Mouse (Mus musculus) embryonic facial prominence, embryonic 12.5 days (tissue): ENCODE results near the gene C130050O18Rik. TPM values are rescaled to one million over a fixed set of nuclear protein-coding genes. Genes with fewer than 3 reads are reported as not detected.

ENCODE experiments used
- ATAC-seq: fragments of 200-750 bp; cut with Nextera tagmentation; 2 replicates; pipeline ENCODE4 v1.8.0; 2017; ENCODE audit not compliant: insufficient number of reproducible peaks, insufficient read depth, low FRiP score, low TSS enrichment
- H3K27ac ChIP-seq: fragments of 300-500 bp; sonication (generic); 2 replicates; pipeline ENCODE4 v1.5.1; 2016; ENCODE audit warnings: mild to moderate bottlenecking
- H3K27me3 ChIP-seq: fragments of 300-500 bp; sonication (generic); 2 replicates; pipeline ENCODE4 v1.6.1; 2016; ENCODE audit warnings: mild to moderate bottlenecking, moderate library complexity
- H3K36me3 ChIP-seq: fragments of 300-500 bp; sonication (generic); 2 replicates; pipeline ENCODE4 v1.6.1; 2016; ENCODE audit warnings: mild to moderate bottlenecking
- H3K4me1 ChIP-seq: fragments of 300-500 bp; sonication (generic); 2 replicates; pipeline ENCODE4 v1.6.1; 2016
- H3K4me2 ChIP-seq: fragments of 300-500 bp; sonication (generic); replicated peaks from 2 replicates; pipeline ENCODE4 v1.6.1; 2016; ENCODE audit warnings: mild to moderate bottlenecking, moderate library complexity
- H3K4me3 ChIP-seq: fragments of 300-500 bp; sonication (generic); 2 replicates; pipeline ENCODE4 v1.5.1; 2016; ENCODE audit warnings: mild to moderate bottlenecking
- H3K9ac ChIP-seq: fragments of 300-500 bp; sonication (generic); 2 replicates; pipeline ENCODE4 v1.6.1; 2016; ENCODE audit warnings: mild to moderate bottlenecking, moderate library complexity
- H3K9me3 ChIP-seq: fragments of 300-500 bp; sonication (generic); 2 replicates; pipeline ENCODE4 v1.6.1; 2016; ENCODE audit warnings: mild to moderate bottlenecking, moderate library complexity
- WGBS: fragments of 180-500 bp; shearing (Covaris S2); methylation state at CpG from one replicate; pipeline ENCODE4 v1.1.7; 2016; 5-methylcytosine and 5-hydroxymethylcytosine counted together
- polyA plus RNA-seq: library from polyadenylated mRNA; unstranded; fragments of >200 nt; fragmentation: Nextera tagmentation; extraction: Ambion mirVana; gene quantifications from 2 replicates; pipeline ENCODE4 v1.2.1, GENCODE M21; 2016

Gene C130050O18Rik
- polyA plus RNA-seq = 0.77 and 1.2 TPM in 2 replicates

GRCm38 (mm10) chr5:139404801-139405401 lies at the start of gene C130050O18Rik:
Gene C130050O18Rik, plus strand, starts transcription at chr5:139405280.
- no peak within 1 kb of the TSS for H3K4me2 ChIP-seq
- ATAC-seq = no peak
- H3K9ac ChIP-seq = no peak within 1 kb of the TSS
- H3K36me3 ChIP-seq = no peaks in the 10 kb centered on the region
- 75% methylated on average over 6 of the region's 6 CpGs for WGBS
- H3K27me3 ChIP-seq = no peaks in the 10 kb centered on the region
- H3K4me3 ChIP-seq = no peak within 1 kb of the TSS
- H3K27ac ChIP-seq = peak within 1 kb of the TSS; percentile 5; the same call in 1 of the 2 replicates
- no peaks in the 10 kb centered on the region for H3K9me3 ChIP-seq
- peaks cover 25% of the 10 kb centered on the region; the same call in 1 of the 2 replicates for H3K4me1 ChIP-seq

- Histone ChIP-seq H3K27me3 (no peaks in the 10 kb centered on the region), H3K36me3 (no peaks in the 10 kb centered on the region), H3K9me3 (no peaks in the 10 kb centered on the region), H3K9ac (no peak overlapping the region), H3K4me2 (no peak overlapping the region), H3K4me3 (no peak overlapping the region), H3K4me1 (0 out of 2 replicates have a peak, but pooled peaks cover 11% of the 10 kb centered on the region), H3K27ac (no peak overlapping the region)
- WGBS = 76% methylated on average over 2 of the region's 2 CpGs
- ATAC-seq = no peak
These were observed 46.4 kb upstream of the C130050O18Rik start for GRCm38 (mm10) chr5:139358653-139359052.

DNA sequence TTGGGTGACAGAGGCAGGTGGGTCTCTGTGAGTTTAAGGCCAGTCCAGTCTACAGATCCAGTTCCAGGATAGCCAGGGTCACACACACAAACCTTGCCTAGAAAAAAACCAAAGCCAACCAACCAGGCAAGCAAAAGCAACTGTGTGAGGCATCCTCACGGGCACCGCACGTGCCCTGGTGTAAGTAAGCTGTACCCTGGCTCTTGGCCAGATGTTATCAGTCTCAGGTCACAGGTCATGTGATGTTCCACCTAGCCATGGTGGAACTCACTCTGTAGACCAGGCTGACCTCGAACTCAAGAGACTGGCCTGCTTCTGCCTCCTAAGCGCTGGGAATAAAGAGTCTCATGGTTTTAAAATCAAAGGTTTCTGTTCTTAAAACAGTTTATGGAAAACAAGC lies 45.8 kb upstream of the C130050O18Rik start:
- Histone ChIP-seq H3K9me3 (no peaks in the 10 kb centered on the region), H3K4me1 (peaks cover 12% of the 10 kb centered on the region), H3K36me3 (no peaks in the 10 kb centered on the region), H3K4me2 (no peak overlapping the region), H3K27me3 (no peaks in the 10 kb centered on the region), H3K27ac (no peak overlapping the region), H3K9ac (no peak overlapping the region), H3K4me3 (no peak overlapping the region)
- WGBS = 94% methylated on average over 5 of the region's 5 CpGs
- ATAC-seq = no peak

DNA sequence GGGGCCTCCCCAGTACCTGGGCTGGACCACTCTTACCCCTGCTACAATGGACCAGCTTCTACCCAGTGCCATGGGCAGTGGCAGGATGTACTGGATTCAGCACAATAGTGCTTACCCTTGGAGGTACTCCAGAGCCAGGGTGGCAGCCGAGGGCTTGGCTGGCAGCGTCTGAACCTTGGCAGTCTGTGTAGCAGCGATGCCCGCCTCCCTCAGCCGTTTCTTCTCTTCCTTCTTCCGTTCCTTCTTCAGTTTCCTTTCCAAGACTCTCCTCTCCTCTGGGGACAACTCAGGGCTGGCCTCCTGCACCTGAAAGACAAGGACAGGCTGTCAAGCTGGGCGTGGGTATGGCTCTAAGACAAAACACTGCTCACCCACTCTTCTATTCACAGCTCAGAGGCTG lies 41.2 kb upstream of the C130050O18Rik start:
- peaks cover 21% of the 10 kb centered on the region for H3K4me1 ChIP-seq
- H3K9me3 ChIP-seq = no peaks in the 10 kb centered on the region
- H3K27ac ChIP-seq = no peak overlapping the region
- H3K27me3 ChIP-seq = no peaks in the 10 kb centered on the region
- 64% methylated on average over 7 of the region's 7 CpGs for WGBS
- no peaks in the 10 kb centered on the region for H3K36me3 ChIP-seq
- ATAC-seq = no peak
- no peak overlapping the region for H3K9ac ChIP-seq
- no peak overlapping the region for H3K4me2 ChIP-seq
- no peak overlapping the region for H3K4me3 ChIP-seq

DNA sequence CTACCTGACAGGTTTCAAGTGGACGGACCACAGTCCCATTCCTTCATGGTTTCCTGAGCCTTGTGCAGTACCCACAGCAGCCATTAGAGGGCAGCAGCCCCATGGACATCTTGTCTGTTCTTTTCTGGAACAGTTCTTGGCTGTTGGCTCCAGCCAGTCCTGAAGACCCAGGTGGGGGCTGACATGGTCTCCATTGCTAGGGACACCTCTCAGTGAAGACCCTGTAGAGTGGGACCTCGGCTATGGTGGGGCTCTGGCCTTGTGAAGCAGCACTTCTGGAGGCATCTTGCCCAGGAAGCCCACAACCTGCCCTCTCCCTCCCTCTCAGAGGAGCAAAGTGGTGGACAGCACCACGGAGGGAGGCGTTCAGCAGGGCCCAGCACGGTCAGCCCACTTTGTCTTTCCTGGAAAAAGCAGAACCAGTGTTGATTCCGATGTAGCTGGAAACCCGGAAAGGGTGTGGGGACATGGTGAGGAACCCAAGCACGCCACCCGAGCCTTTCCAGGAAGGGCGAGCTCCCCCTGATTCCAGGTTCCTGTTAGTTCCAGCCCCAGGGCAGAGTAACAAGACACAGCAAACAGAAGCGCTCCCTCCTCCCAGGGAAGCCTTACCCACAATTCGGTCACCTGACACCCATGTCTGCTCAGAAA lies 40.7 kb upstream of the C130050O18Rik start:
- 0 out of 2 replicates have a peak, but pooled peaks have one; percentile 18 for ATAC-seq
- 16% methylated on average over 12 of the region's 12 CpGs for WGBS
- no peaks in the 10 kb centered on the region for H3K36me3 ChIP-seq
- H3K9ac ChIP-seq = no peak overlapping the region; the same call in 1 of the 2 replicates
- H3K4me1 ChIP-seq = peaks cover 21% of the 10 kb centered on the region
- H3K4me3 ChIP-seq = no peak overlapping the region
- no peaks in the 10 kb centered on the region for H3K27me3 ChIP-seq
- peak overlapping the region; percentile 20 for H3K4me2 ChIP-seq
- H3K9me3 ChIP-seq = no peaks in the 10 kb centered on the region
- H3K27ac ChIP-seq = peak overlapping the region; percentile 71

- peaks cover 21% of the 10 kb centered on the region for H3K4me1 ChIP-seq
- no peaks in the 10 kb centered on the region for H3K27me3 ChIP-seq
- H3K4me2 ChIP-seq = peak overlapping the region; percentile 20
- WGBS = 16% methylated on average over 5 of the region's 5 CpGs
- no peaks in the 10 kb centered on the region for H3K36me3 ChIP-seq
- H3K9me3 ChIP-seq = no peaks in the 10 kb centered on the region
- ATAC-seq = no peak
- peak overlapping the region; percentile 71 for H3K27ac ChIP-seq
- H3K4me3 ChIP-seq = no peak overlapping the region
- no peak overlapping the region; the same call in 1 of the 2 replicates for H3K9ac ChIP-seq
These were observed 40.0 kb upstream of the C130050O18Rik start for GRCm38 (mm10) chr5:139364911-139365571.

DNA sequence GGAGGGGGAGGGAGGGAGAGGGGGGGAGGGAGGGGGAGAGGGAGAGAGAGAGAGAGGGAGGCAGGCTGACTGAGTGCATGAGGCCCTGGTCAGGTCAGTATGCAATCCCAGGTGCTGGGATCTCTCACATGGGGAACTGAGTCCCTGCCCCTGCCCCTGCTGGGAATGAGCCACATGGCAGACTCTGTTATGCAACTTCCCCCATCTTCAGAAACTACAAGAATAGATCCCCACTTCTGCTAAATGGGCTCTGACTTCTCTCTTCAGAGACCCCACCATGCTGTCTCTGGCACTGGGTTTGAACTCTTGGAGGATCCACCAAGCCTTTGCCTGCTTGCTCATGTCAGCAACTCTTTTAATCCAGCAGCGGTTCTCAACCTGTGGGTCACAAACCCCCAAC lies 39.3 kb upstream of the C130050O18Rik start:
- H3K9ac ChIP-seq = no peak overlapping the region
- H3K4me1 ChIP-seq = peaks cover 25% of the 10 kb centered on the region
- H3K27me3 ChIP-seq = no peaks in the 10 kb centered on the region
- no peak overlapping the region for H3K4me2 ChIP-seq
- H3K36me3 ChIP-seq = no peaks in the 10 kb centered on the region
- no peak overlapping the region for H3K4me3 ChIP-seq
- H3K27ac ChIP-seq = no peak overlapping the region
- WGBS = 96% methylated on average over 1 of the region's 1 CpGs
- ATAC-seq = no peak
- no peaks in the 10 kb centered on the region for H3K9me3 ChIP-seq

- H3K4me1 ChIP-seq = peaks cover 28% of the 10 kb centered on the region
- no peaks in the 10 kb centered on the region for H3K9me3 ChIP-seq
- WGBS = 63% methylated on average over 11 of the region's 11 CpGs
- no peak overlapping the region for H3K4me3 ChIP-seq
- no peak overlapping the region for H3K9ac ChIP-seq
- H3K4me2 ChIP-seq = no peak overlapping the region
- ATAC-seq = no peak
- no peaks in the 10 kb centered on the region for H3K27me3 ChIP-seq
- H3K27ac ChIP-seq = no peak overlapping the region
- no peaks in the 10 kb centered on the region for H3K36me3 ChIP-seq
These were observed 38.6 kb upstream of the C130050O18Rik start for GRCm38 (mm10) chr5:139366484-139366883.

- no peaks in the 10 kb centered on the region for H3K9me3 ChIP-seq
- no peak overlapping the region for H3K27ac ChIP-seq
- WGBS = 84% methylated on average over 4 of the region's 4 CpGs
- H3K4me1 ChIP-seq = peaks cover 31% of the 10 kb centered on the region
- no peaks in the 10 kb centered on the region for H3K36me3 ChIP-seq
- no peak overlapping the region for H3K4me2 ChIP-seq
- H3K27me3 ChIP-seq = no peaks in the 10 kb centered on the region
- ATAC-seq = no peak
- no peak overlapping the region for H3K4me3 ChIP-seq
- no peak overlapping the region for H3K9ac ChIP-seq
These were observed 37.1 kb upstream of the C130050O18Rik start for GRCm38 (mm10) chr5:139367884-139368458.

DNA sequence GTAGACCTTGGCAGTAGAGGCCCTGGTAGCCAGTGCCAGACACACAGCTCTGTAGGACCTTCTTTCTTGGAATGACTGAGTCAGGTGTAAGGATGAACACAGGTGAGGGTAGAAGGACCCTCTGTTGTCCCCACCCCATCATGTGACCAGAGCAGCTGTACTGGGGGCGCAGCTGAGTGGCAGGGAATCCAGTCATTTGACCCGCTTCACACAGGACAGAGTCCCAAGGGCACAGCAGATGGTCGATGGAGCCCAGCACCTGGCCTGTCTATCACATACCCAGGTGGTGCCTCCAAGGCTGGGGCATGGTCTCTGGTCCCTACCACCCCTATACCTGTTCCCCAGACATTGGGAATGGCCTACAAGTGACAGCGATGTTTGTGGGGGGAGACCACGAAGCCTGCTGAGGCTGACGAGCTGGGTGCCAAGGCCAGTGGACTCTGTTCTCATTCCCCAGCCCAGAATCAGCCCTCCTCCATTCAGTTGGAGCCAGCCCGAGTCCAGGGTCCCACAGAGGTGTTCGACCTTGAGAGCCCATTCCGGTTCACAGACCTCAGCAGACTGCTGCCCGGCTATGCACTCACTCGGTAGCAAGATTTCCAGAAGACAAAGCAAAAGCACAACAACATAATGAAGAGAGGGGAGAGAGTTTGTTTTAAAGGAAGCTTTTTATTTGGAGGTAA lies 36.3 kb upstream of the C130050O18Rik start:
- no peak for ATAC-seq
- Histone ChIP-seq H3K9me3 (no peaks in the 10 kb centered on the region), H3K4me3 (no peak overlapping the region), H3K27ac (no peak overlapping the region), H3K27me3 (no peaks in the 10 kb centered on the region), H3K9ac (no peak overlapping the region), H3K36me3 (no peaks in the 10 kb centered on the region), H3K4me2 (no peak overlapping the region), H3K4me1 (peaks cover 34% of the 10 kb centered on the region)
- 86% methylated on average over 11 of the region's 11 CpGs for WGBS

- H3K4me2 ChIP-seq = no peak overlapping the region; the same call in 1 of the 2 replicates
- peak overlapping the region; percentile 16; the same call in 1 of the 2 replicates for H3K9ac ChIP-seq
- H3K4me1 ChIP-seq = peaks cover 22% of the 10 kb centered on the region
- ATAC-seq = no peak
- H3K4me3 ChIP-seq = no peak overlapping the region
- H3K27me3 ChIP-seq = no peaks in the 10 kb centered on the region
- 79% methylated on average over 6 of the region's 6 CpGs for WGBS
- H3K36me3 ChIP-seq = no peaks in the 10 kb centered on the region
- H3K9me3 ChIP-seq = no peaks in the 10 kb centered on the region
- no peak overlapping the region for H3K27ac ChIP-seq
These were observed 34.7 kb upstream of the C130050O18Rik start for GRCm38 (mm10) chr5:139370336-139370735.
